Mouse (Mus musculus) lung, postnatal 0 days (tissue): ENCODE measurements around the gene Emc7.
A peak's percentile ranks its signal among the peaks of the same experiment; 100 is the strongest.

Experiments
- CTCF ChIP-seq: IDR thresholded peaks from 2 replicates; pipeline ENCODE4 v1.5.1; 2016; ENCODE audit warnings: antibody characterized with exemption, mild to moderate bottlenecking
- EP300 ChIP-seq: IDR thresholded peaks from 2 replicates; pipeline ENCODE4 v1.6.1; 2016; ENCODE audit warnings: antibody characterized with exemption, mild to moderate bottlenecking, control low read depth

GRCm38 (mm10) chr2:112433359-112433758 lies 21.4 kb upstream of the Emc7 start:
- TF ChIP-seq CTCF (no peak), EP300 (0 out of 2 replicates have a peak, but pooled peaks have one; percentile 42)
